Mouse (Mus musculus): ENCODE data around the gene Pi4k2b. TPM values are rescaled to one million over a fixed set of nuclear protein-coding genes. Genes with fewer than 3 reads are reported as not detected.
A peak's percentile ranks its signal among the peaks of the same experiment; 100 is the strongest.
"Not testable (repeated sequence)": the region's sequence is repeated elsewhere in the genome, so short reads cannot be mapped to it uniquely, and the experiment has no call there.

Gene Pi4k2b
- total RNA-seq, 2 experiments from 2014 or later = 0.88 to 2.0 TPM

DNA sequence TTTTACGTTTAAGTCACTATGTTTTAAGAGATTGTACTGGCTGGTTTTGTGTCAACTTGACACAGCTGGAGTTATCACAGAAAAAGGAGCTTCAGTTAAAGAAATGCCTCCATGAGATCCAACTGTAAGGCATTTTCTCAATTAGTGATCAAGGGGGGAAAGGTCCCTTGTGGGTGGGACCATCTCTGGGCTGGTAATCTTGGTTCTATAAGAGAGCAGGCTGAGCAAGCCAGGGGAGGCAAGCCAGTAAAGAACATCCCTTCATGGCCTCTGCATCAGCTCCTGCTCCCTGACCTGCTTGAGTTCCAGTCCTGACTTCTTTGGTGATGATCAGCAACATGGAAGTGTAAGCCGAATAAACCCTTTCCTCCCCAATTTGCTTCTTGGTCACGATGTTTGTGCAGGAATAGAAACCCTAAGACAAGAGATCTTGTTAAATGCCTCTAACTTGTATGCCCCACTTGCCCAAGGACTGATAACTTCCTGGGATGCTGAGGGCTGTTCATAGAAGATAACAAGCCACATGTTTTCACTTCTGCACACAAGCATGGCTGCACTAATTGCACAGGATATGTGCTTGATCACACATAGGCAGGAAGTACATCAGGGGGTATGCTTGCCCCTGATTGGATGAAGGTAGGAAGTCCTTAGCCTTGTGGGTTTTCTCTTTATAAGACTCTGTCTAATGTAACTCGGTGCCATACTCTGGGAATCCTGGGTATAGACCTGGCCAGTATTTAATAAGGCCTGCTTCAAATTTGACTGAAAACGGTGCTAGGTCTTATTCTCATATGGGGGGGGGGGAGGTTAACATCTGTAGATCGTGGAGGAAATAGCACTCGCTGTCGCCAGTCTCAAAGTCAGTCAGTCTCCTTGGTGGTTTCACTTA is 35.3 kb downstream of the Pi4k2b start:
- DNase-seq (ENCODE audit: low spot score in 2 of 2) = not testable (repeated sequence)

- DNase-seq (ENCODE audit: low spot score in 2 of 2) = peak; percentile 87 to 91
Observed at GRCm38 (mm10) chr5:52782523-52783250, 41.3 kb downstream of the Pi4k2b start.

- no peak for DNase-seq (ENCODE audit: low spot score in 2 of 2)
Observed at GRCm38 (mm10) chr5:52783251-52783620, 41.9 kb downstream of the Pi4k2b start.

DNA sequence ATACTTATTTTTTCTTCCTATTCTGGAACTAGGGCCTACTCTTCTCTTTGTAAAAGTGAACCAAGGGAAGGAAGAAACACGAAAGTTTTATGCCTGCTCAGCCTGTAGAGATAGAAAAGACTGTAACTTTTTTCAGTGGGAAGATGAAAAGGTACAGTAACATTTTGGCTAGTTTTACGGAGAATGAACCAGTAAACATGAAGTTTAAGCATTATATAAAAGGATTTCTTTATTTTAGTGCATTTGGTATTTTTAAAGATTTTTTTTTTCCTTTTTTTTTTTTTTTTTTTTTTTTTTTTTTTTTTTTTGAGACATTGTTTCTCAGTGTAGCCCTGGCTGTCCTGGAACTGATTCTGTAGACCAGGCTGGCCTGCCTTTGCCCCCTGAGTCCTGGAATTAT is 42.6 kb downstream of the Pi4k2b start:
- no peak for DNase-seq (ENCODE audit: low spot score in 2 of 2)

DNA sequence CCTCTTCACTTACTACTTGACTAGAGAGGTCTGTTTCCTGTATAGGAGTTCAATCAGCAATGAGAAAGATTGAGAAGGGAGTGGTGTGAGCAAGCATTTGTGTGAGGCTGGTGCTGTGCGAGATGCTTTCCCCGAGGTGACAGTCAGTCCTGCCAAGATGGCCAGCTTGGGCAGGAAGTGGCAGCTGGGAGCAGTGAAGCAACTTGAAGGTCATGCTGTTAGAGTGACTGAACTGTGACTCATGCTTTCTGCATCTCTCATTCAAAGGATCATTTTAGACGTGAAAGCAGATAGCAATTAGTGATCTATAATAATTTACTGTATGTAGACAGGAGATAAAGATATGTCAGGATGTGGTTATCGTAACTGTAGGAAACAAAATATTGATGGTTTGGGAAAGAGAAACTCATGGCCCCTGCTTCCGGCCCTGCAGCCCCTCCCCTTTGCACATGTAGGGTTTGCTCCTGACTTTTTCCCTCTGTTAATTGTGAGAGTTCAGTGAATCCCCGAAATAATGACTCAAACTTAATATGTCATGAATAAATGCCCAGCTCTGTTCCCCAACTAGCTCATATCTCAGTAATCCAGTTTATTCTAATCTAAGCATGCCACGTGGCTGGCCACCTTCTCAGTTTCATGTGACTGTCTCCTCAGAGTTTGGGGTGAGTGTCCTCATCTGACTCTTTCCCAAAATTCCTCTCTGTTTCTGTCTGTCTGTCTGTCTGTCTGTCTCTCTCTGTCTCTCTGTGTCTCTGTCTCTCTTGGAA is 45.4 kb downstream of the Pi4k2b start:
- DNase-seq (ENCODE audit: low spot score in 2 of 2) = no peak

GRCm38 (mm10) chr5:52793230-52793629 is 51.9 kb downstream of the Pi4k2b start:
- no peak for DNase-seq (ENCODE audit: low spot score in 2 of 2)

GRCm38 (mm10) chr5:52794109-52794508 is 52.7 kb downstream of the Pi4k2b start:
- no peak for DNase-seq (ENCODE audit: low spot score in 2 of 2)

- no peak for DNase-seq (ENCODE audit: low spot score in 2 of 2)
Observed at GRCm38 (mm10) chr5:52799274-52799985, 58.1 kb downstream of the Pi4k2b start.

DNA sequence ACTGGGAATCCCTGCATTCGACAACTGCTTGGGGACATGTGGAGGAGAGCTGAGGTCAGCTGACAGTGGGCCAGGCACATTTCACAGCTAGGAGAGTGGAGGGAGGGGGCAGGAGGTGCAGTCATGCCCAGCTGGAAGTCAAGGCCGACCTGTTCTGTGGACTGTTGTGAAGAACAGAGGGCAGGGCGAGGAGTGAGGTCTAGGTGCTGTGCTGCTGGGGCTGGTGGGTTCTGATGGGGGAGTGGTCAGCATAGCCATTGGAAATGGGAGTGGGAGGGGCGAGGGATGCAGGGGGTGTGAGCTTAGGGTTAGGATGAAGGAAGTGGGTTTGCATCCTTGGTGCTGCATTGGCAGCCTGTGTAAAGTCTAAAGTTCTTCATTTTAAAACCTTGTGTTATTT is 64.4 kb downstream of the Pi4k2b start:
- DNase-seq (ENCODE audit: low spot score in 2 of 2) = no peak

- no peak for DNase-seq (ENCODE audit: low spot score in 2 of 2)
Observed at GRCm38 (mm10) chr5:52806349-52806748, 65.0 kb downstream of the Pi4k2b start.

DNA sequence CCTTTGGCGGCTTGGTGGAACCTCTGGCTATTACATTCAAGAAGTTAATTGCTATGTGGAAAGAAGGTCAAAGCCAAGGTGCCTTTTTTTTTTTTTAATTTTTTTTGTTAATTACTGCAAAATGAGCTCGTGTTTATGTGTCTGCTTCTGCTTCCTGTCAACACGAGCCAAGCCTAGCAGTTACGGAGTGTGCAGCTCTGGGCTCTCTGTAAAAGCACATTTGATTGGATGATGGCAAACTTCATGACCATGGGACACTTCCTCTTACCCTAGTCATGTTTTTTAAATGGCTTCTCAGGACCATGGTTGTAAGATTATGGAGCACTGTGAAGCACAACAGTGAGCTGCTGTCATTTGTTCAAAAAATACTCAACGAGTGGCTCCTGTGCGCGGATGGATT is 65.7 kb downstream of the Pi4k2b start:
- DNase-seq (ENCODE audit: low spot score in 2 of 2) = no peak

GRCm38 (mm10) chr5:52810446-52810845 is 69.1 kb downstream of the Pi4k2b start:
- no peak for DNase-seq (ENCODE audit: low spot score in 2 of 2)

DNA sequence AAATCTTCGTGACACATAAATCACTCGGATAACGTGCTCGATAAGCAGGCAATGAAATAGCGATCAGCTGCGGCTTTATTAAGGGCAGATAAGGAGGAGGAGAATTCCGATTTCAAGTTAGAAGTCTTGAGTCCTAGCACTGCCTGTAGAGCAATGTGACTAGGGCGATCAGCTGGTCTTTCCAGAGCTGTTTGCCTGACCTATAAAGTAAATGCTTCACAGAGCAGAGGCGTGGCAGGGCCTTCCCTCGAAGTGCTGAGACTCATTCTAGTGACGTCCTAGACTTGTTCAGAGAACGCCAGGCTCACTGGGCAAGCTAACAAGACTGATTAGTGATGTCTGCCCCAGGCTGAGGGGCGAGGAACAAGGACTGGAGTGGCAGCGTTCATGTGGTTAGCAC is 69.7 kb downstream of the Pi4k2b start:
- no peak for DNase-seq (ENCODE audit: low spot score in 2 of 2)

DNA sequence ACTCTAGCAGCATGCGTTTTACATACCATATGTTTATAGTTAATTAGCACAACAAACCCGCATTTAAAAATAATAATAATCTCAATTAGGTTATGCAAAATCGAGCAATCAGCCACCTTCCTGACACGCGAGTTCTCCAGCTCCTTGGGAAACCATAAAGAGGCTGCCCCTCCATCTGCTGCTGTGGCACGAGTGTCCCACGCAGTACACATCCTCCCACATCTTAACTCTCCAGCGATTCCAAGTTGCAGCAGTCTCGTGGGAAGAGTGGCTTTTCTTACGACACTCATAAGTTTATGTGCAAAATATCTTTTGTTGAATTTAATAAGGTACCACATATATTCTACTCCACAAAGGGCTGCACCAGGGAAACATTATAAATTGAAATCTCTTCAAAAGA is 71.1 kb downstream of the Pi4k2b start:
- DNase-seq (ENCODE audit: low spot score in 2 of 2) = peak; percentile 27 to 40

DNA sequence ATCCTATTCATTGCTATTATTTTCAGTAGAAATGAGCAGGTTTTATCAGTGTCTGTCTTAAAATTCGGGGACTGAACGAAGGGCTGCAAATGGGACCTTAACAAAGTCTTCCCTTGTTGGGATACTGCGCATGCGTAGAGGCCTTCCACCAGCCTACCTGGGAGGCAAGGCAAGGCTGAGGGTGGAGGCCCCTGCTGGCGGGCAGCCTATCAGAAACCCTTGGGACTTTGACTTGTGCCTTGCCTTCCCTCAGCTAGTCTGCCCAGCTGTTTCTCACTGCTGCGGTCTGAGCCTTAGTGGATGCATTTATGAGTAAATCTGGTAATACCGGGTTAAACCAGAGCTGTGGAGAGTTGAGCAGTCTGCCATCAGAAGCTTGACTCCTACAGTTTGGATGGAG is 71.9 kb downstream of the Pi4k2b start:
- no peak for DNase-seq (ENCODE audit: low spot score in 2 of 2)

DNA sequence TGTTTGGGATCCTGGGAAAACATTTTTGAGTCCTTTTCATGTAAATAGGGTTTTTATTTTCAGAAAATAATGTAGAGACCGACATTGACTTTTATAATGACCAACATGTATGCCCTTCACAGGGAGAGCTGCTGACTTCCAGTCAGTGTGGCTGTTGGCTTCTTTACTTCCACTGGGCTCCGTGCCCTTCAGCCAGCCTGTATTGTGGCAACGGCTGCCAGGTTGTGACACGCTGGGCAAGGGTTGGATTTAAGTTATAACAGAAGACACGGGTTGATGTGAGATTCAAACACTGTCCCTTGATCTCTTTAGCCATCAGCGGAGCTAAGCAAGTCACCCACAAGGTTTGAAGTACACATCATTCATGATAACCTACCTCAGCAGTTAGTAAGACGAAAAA is 77.3 kb downstream of the Pi4k2b start:
- DNase-seq (ENCODE audit: low spot score in 2 of 2) = no peak

Other genes starting within 250 kb of the Pi4k2b start
- 10 to 100 TPM; 45.5 to 51.1 TPM for gene Lgi2, start 175.1 kb upstream of the Pi4k2b start, total RNA-seq (2021)
- 1 to 10 TPM; 8.2 to 8.9 TPM for gene Sepsecs, start 71.9 kb upstream of the Pi4k2b start, total RNA-seq (2021)
- 10 to 100 TPM in 1 of 2 experiments, 1 to 10 TPM in 1; 8.5 to 11.3 TPM for gene Zcchc4, start 33.8 kb downstream of the Pi4k2b start, total RNA-seq (2021)
- gene Anapc4, start 92.4 kb downstream of the Pi4k2b start, total RNA-seq (2021) = 10 to 100 TPM; 58.1 to 60.2 TPM